Comparison of ENCODE assay signal across 24 mouse cellular contexts in the genomic region with DNA sequence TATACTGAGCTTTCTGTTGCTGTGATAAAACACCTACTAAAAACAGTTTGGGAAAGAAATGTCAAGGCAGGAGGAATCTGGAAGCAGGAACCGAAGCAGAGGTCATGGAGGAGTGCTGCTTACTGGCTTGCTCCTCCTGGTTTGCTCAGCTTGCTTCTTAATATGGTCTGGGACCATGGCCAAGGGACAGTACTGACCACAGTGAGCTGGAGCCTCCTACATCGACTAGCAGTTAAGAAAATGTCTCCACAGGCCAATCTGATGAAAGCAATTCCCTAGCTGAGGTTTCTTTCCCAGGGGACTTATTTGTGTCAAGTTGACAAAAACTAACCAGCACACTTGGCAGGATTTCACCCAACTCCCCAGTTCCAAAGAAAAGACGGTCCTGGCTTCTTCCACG.
DNase-seq lines count a peak whose midpoint lies in the region; ATAC-seq lines count a peak whose summit lies in the region.
"Had no signal": no experiment of that assay in that cellular context is flagged by ENCODE, and none has a peak within 500 bp of the region (broad histone marks: within the 10 kb centered on the region; RNA-seq: fewer than 3 reads in every experiment).

No protein-coding gene starts in this region.

- H3K9me3 ChIP-seq in kidney, embryonic 15.5 days (replicated peaks) = no peaks in the 10 kb centered on the region
- H3K9me3 ChIP-seq: forebrain, embryonic 10.5 days; forebrain, embryonic 13.5 days; heart, embryonic 10.5 days; heart, embryonic 13.5 days had no signal

- H3K27ac ChIP-seq in kidney, embryonic 15.5 days = no peak overlapping the region
- H3K27ac ChIP-seq: forebrain, embryonic 10.5 days; forebrain, embryonic 13.5 days; gastrocnemius, adult 2 months; heart, embryonic 10.5 days; heart, embryonic 13.5 days; hindbrain, embryonic 14.5 days; hindbrain, postnatal 0 days had no signal

- no peak overlapping the region for H3K9ac ChIP-seq in kidney, embryonic 15.5 days
- H3K9ac ChIP-seq: forebrain, embryonic 13.5 days; heart, embryonic 13.5 days; hindbrain, embryonic 14.5 days had no signal

- H3K4me2 ChIP-seq in kidney, embryonic 15.5 days = no peak overlapping the region
- H3K4me2 ChIP-seq: forebrain, embryonic 13.5 days; heart, embryonic 13.5 days; hindbrain, embryonic 14.5 days had no signal

- no peaks in the 10 kb centered on the region for H3K27me3 ChIP-seq in kidney, embryonic 15.5 days
- H3K27me3 ChIP-seq: forebrain, embryonic 13.5 days; heart, embryonic 13.5 days had no signal

- no peak for ATAC-seq in kidney, embryonic 15.5 days (replicated peaks; ENCODE audit: low FRiP score)
- ATAC-seq: forebrain, embryonic 13.5 days; forebrain, embryonic 16.5 days; hindbrain, postnatal 0 days; inflammation-experienced regulatory T-cells, adult 6 months; intestine, embryonic 16.5 days had no signal

- DNase-seq in adrenal gland, postnatal 10 days = peak; percentile 4
- DNase-seq in adrenal gland, postnatal 25 days = no peak
- peak; percentile 8 for DNase-seq in kidney, postnatal 10 days
- peak; percentile 57 for DNase-seq in MN1 (ENCODE audit: low spot score)
- DNase-seq in ovary, postnatal 36 days (ENCODE audit: low spot score) = no peak
- DNase-seq: adrenal gland, adult 8-10 months; cerebellum, adult 18-20 months; cerebellum, adult 9-10 months; cerebellum, postnatal 14 days; gastrocnemius, adult 2 months; gastrocnemius, postnatal 14 days; heart, adult 18-20 months; heart, postnatal 14 days; heart, postnatal 4 days had no signal

- 62% methylated on average over 4 of the region's 4 CpGs for WGBS in kidney, embryonic 15.5 days

- no peaks in the 10 kb centered on the region for H3K36me3 ChIP-seq in kidney, embryonic 15.5 days
- H3K36me3 ChIP-seq: forebrain, embryonic 10.5 days; heart, embryonic 10.5 days; heart, embryonic 13.5 days had no signal

- no peak overlapping the region for H3K4me3 ChIP-seq in kidney, embryonic 15.5 days (replicated peaks)
- H3K4me3 ChIP-seq: forebrain, embryonic 10.5 days; forebrain, embryonic 13.5 days; gastrocnemius, adult 2 months; heart, embryonic 10.5 days; heart, embryonic 13.5 days had no signal

- no peaks in the 10 kb centered on the region for H3K4me1 ChIP-seq in kidney, embryonic 15.5 days
- H3K4me1 ChIP-seq: forebrain, embryonic 10.5 days; forebrain, embryonic 13.5 days; heart, embryonic 10.5 days; heart, embryonic 13.5 days had no signal

Comparison
In these comparisons a context has a peak if more than half of its experiments do, and no peak if none do; other contexts are left out.
1. DNase-seq: peak in adrenal gland, postnatal 10 days (single experiment), kidney, postnatal 10 days (single experiment) and MN1 (single experiment); none in adrenal gland, postnatal 25 days (single experiment) and ovary, postnatal 36 days (single experiment).